Mouse (Mus musculus): ENCODE measurements at regions not wholly inside any gene's neighbourhood (a gene's known extent, or its start where the extent isn't known, plus 50 kb on each side); places are given as distances from the start of the nearest gene placed in this dataset.

DNA sequence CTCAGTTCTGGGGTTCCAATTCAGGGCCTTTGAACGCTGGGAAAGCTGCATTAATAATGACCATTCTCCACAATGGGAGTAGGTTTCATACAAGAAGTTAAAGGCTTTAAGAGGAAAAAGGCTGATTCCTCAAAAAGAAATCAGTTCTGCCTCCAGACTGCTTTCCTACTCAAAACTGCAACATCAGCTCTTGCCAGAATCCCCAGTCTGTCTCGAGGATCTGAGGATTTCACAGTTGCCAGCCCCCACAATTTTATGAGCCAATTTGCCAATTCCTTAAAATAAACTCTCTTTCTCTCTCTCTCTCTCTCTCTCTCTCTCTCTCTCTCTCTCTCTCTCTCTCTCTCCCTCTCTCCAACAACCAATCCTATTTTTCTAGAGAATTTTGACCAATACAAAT is 51.3 kb upstream of the Nhs start:
- DNase-seq, result peak; percentile 4
